Mouse (Mus musculus) stomach, embryonic 15.5 days (tissue): ENCODE measurements around the gene Pde10a. TPM values are rescaled to one million over a fixed set of nuclear protein-coding genes. Genes with fewer than 3 reads are reported as not detected.

Experiments used
- ATAC-seq: fragments of 200-750 bp; cut with Nextera tagmentation; 2 replicates; pipeline ENCODE4 v1.8.0; 2017; ENCODE audit warnings: low read depth, moderate number of reproducible peaks, moderate TSS enrichment; ENCODE audit not compliant: insufficient read depth, low FRiP score
- H3K27ac ChIP-seq: fragments of 300-500 bp; sonication (generic); 2 replicates; pipeline ENCODE4 v1.5.1; 2015; ENCODE audit warnings: mild to moderate bottlenecking, inconsistent platforms
- H3K27me3 ChIP-seq: fragments of 300-500 bp; sonication (generic); replicated peaks from 2 replicates; pipeline ENCODE4 v1.6.1; 2015; ENCODE audit warnings: inconsistent platforms
- H3K36me3 ChIP-seq: fragments of 300-500 bp; sonication (generic); 2 replicates; pipeline ENCODE4 v1.6.1; 2015; ENCODE audit warnings: inconsistent platforms
- H3K4me1 ChIP-seq: fragments of 300-500 bp; sonication (generic); 2 replicates; pipeline ENCODE4 v1.6.1; 2015; ENCODE audit warnings: inconsistent platforms
- H3K4me2 ChIP-seq: fragments of 300-500 bp; sonication (generic); 2 replicates; pipeline ENCODE4 v1.6.1; 2015; ENCODE audit warnings: mild to moderate bottlenecking, inconsistent platforms
- H3K4me3 ChIP-seq: fragments of 300-500 bp; sonication (generic); replicated peaks from 2 replicates; pipeline ENCODE4 v1.5.1; 2015; ENCODE audit warnings: inconsistent platforms
- H3K9ac ChIP-seq: fragments of 300-500 bp; sonication (generic); 2 replicates; pipeline ENCODE4 v1.6.1; 2015; ENCODE audit warnings: inconsistent platforms
- H3K9me3 ChIP-seq: fragments of 300-500 bp; sonication (generic); 2 replicates; pipeline ENCODE4 v1.6.1; 2016; ENCODE audit warnings: inconsistent platforms
- WGBS: fragments of 180-500 bp; shearing (Covaris S2); methylation state at CpG from one replicate; pipeline ENCODE4 v1.1.7; 2015; 5-methylcytosine and 5-hydroxymethylcytosine counted together
- polyA plus RNA-seq: library from polyadenylated mRNA; unstranded; fragments of >200 nt; fragmentation: Nextera tagmentation; extraction: Ambion mirVana; gene quantifications from 2 replicates; pipeline ENCODE4 v1.2.1, GENCODE M21; 2015

Pde10a gene
- 1.4 and 1.5 TPM in 2 replicates for polyA plus RNA-seq

GRCm38 (mm10) chr17:8525225-8525721 is at the start of gene Pde10a:
Pde10a (plus strand) TSS chr17:8525372.
- Histone ChIP-seq H3K4me1 (peaks cover 10% of the 10 kb centered on the region), H3K36me3 (no peaks in the 10 kb centered on the region), H3K27ac (no peak within 1 kb of the TSS), H3K4me3 (peak within 1 kb of the TSS; percentile 45), H3K4me2 (peak within 1 kb of the TSS; percentile 94), H3K27me3 (peaks cover 49% of the 10 kb centered on the region), H3K9me3 (no peaks in the 10 kb centered on the region), H3K9ac (peak within 1 kb of the TSS; percentile 5; the same call in 1 of the 2 replicates)
- 2% methylated on average over 22 of the region's 22 CpGs for WGBS
- ATAC-seq = no peak

- H3K4me2 ChIP-seq = no peak overlapping the region
- 67% methylated on average over 3 of the region's 3 CpGs for WGBS
- no peaks in the 10 kb centered on the region for H3K9me3 ChIP-seq
- no peak for ATAC-seq
- no peak overlapping the region for H3K9ac ChIP-seq
- no peaks in the 10 kb centered on the region for H3K27me3 ChIP-seq
- H3K27ac ChIP-seq = no peak overlapping the region
- no peaks in the 10 kb centered on the region for H3K36me3 ChIP-seq
- no peaks in the 10 kb centered on the region for H3K4me1 ChIP-seq
- no peak overlapping the region for H3K4me3 ChIP-seq
Observed at GRCm38 (mm10) chr17:8478554-8478953, 46.6 kb upstream of the Pde10a start.

GRCm38 (mm10) chr17:8479493-8480128 is 45.6 kb upstream of the Pde10a start:
- H3K27ac ChIP-seq = no peak overlapping the region
- no peaks in the 10 kb centered on the region for H3K9me3 ChIP-seq

GRCm38 (mm10) chr17:8481797-8482196 is 43.4 kb upstream of the Pde10a start:
- H3K4me3 ChIP-seq = no peak overlapping the region
- no peak overlapping the region for H3K9ac ChIP-seq
- H3K27ac ChIP-seq = no peak overlapping the region
- H3K4me1 ChIP-seq = no peaks in the 10 kb centered on the region
- H3K4me2 ChIP-seq = no peak overlapping the region
- no peak for ATAC-seq
- WGBS = 80% methylated on average over 10 of the region's 10 CpGs
- H3K9me3 ChIP-seq = no peaks in the 10 kb centered on the region
- H3K27me3 ChIP-seq = no peaks in the 10 kb centered on the region
- H3K36me3 ChIP-seq = no peaks in the 10 kb centered on the region

More at GRCm38 (mm10) chr17:8479493-8480128, 45.6 kb upstream of the Pde10a start:
- no peaks in the 10 kb centered on the region for H3K27me3 ChIP-seq
- no peak overlapping the region for H3K4me3 ChIP-seq
- no peak overlapping the region for H3K9ac ChIP-seq
- ATAC-seq = no peak
- H3K4me2 ChIP-seq = no peak overlapping the region
- no peaks in the 10 kb centered on the region for H3K36me3 ChIP-seq
- WGBS = 83% methylated on average over 9 of the region's 9 CpGs
- H3K4me1 ChIP-seq = no peaks in the 10 kb centered on the region

- 0 out of 2 replicates have a peak, but pooled peaks cover 2% of the 10 kb centered on the region for H3K4me1 ChIP-seq
- no peak overlapping the region for H3K27ac ChIP-seq
- H3K36me3 ChIP-seq = no peaks in the 10 kb centered on the region
- no peak overlapping the region for H3K4me3 ChIP-seq
- ATAC-seq = no peak
- 85% methylated on average over 7 of the region's 7 CpGs for WGBS
- H3K4me2 ChIP-seq = no peak overlapping the region
- H3K27me3 ChIP-seq = no peaks in the 10 kb centered on the region
- no peaks in the 10 kb centered on the region for H3K9me3 ChIP-seq
- H3K9ac ChIP-seq = no peak overlapping the region
Observed at GRCm38 (mm10) chr17:8482876-8483275, 42.3 kb upstream of the Pde10a start.

DNA sequence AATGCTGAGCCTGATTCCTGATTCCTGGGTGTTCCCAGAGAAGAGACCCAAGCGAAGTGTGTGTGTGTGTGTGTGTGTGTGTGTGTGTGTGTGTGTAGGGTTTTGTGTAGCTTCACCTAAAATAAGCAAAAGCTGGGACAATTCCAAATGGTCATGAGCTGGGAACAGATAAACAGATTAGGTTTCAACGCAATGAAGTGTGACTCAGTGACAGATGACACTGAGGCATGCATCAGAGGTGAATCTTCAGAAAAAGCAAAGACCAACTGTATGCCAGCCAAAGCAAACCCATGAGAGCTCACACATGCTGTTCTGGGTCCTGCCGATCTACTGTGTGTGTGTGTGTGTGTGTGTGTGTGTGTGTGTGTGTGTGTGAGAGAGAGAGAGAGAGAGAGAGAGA is 40.9 kb upstream of the Pde10a start:
- H3K4me1 ChIP-seq = 0 out of 2 replicates have a peak, but pooled peaks cover 2% of the 10 kb centered on the region
- no peak overlapping the region for H3K9ac ChIP-seq
- no peaks in the 10 kb centered on the region for H3K27me3 ChIP-seq
- H3K27ac ChIP-seq = no peak overlapping the region
- H3K4me2 ChIP-seq = no peak overlapping the region
- H3K9me3 ChIP-seq = no peaks in the 10 kb centered on the region
- no peak for ATAC-seq
- no peaks in the 10 kb centered on the region for H3K36me3 ChIP-seq
- no peak overlapping the region for H3K4me3 ChIP-seq
- WGBS = 49% methylated on average over 3 of the region's 3 CpGs

- H3K27me3 ChIP-seq = no peaks in the 10 kb centered on the region
- no peak overlapping the region for H3K9ac ChIP-seq
- ATAC-seq = no peak
- no peak overlapping the region for H3K4me3 ChIP-seq
- no peaks in the 10 kb centered on the region for H3K9me3 ChIP-seq
- no peaks in the 10 kb centered on the region for H3K36me3 ChIP-seq
- H3K4me1 ChIP-seq = 0 out of 2 replicates have a peak, but pooled peaks cover 2% of the 10 kb centered on the region
- no peak overlapping the region for H3K4me2 ChIP-seq
- no peak overlapping the region for H3K27ac ChIP-seq
Observed at GRCm38 (mm10) chr17:8485146-8485545, 40.0 kb upstream of the Pde10a start.

DNA sequence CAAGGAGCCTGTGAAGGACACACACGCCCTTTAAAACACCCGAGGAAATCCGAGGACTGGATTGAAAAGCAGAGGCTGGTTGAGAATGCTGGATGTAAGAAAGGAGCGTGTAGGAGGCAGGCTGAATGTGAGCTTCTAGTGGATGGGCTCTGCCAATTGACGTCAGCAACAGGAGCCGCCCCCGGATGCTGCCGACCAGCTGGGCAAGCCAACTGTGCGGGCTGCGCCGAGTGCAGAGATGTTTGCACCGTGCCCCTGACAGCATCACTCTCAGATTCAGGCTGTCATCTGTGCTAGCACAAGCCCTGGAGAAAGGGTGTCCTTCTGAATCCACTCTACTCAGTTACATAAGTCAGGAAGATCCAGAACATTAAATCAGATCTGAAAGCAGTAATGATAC is 37.3 kb upstream of the Pde10a start:
- WGBS = 50% methylated on average over 12 of the region's 12 CpGs
- Histone ChIP-seq H3K27me3 (no peaks in the 10 kb centered on the region), H3K27ac (no peak overlapping the region), H3K4me1 (0 out of 2 replicates have a peak, but pooled peaks cover 2% of the 10 kb centered on the region), H3K9ac (no peak overlapping the region), H3K4me3 (no peak overlapping the region), H3K9me3 (no peaks in the 10 kb centered on the region), H3K4me2 (peak overlapping the region; percentile 21; the same call in 1 of the 2 replicates), H3K36me3 (no peaks in the 10 kb centered on the region)
- no peak for ATAC-seq

DNA sequence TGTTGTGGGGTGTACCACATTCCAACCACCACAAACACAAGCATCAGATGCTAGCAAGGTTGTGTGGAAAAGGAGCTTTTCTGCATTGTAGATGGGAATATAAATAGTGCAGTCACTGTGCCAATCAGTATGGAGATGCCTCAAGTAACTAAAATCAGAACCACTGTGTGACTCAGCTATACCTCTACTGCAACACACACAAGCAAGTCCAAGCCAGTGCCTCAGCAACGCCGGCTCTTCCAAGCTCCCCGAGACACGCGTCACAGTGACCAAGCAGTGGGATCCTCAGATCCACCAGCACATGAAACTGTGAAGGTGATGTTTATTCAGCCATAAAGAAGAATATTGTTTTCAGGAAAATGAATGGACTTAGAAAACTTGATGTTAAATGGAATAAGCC is 34.2 kb upstream of the Pde10a start:
- H3K4me1 ChIP-seq = 0 out of 2 replicates have a peak, but pooled peaks cover 2% of the 10 kb centered on the region
- no peaks in the 10 kb centered on the region for H3K27me3 ChIP-seq
- WGBS = 91% methylated on average over 5 of the region's 5 CpGs
- no peak overlapping the region for H3K4me3 ChIP-seq
- ATAC-seq = no peak
- no peaks in the 10 kb centered on the region for H3K9me3 ChIP-seq
- no peak overlapping the region for H3K27ac ChIP-seq
- no peak overlapping the region for H3K4me2 ChIP-seq
- no peak overlapping the region for H3K9ac ChIP-seq
- no peaks in the 10 kb centered on the region for H3K36me3 ChIP-seq

- Histone ChIP-seq H3K9me3 (no peaks in the 10 kb centered on the region), H3K4me1 (no peaks in the 10 kb centered on the region), H3K27me3 (no peaks in the 10 kb centered on the region), H3K27ac (no peak overlapping the region), H3K36me3 (no peaks in the 10 kb centered on the region), H3K4me3 (no peak overlapping the region), H3K9ac (no peak overlapping the region), H3K4me2 (no peak overlapping the region)
- WGBS = 69% methylated on average over 4 of the region's 4 CpGs
- ATAC-seq = no peak
Observed at GRCm38 (mm10) chr17:8493461-8493860, 31.7 kb upstream of the Pde10a start.

- Histone ChIP-seq H3K27me3 (no peaks in the 10 kb centered on the region), H3K9ac (no peak overlapping the region), H3K27ac (no peak overlapping the region), H3K4me2 (no peak overlapping the region), H3K9me3 (no peaks in the 10 kb centered on the region), H3K4me1 (no peaks in the 10 kb centered on the region), H3K4me3 (no peak overlapping the region), H3K36me3 (no peaks in the 10 kb centered on the region)
- ATAC-seq = no peak
- WGBS = 79% methylated on average over 1 of the region's 1 CpGs
Observed at GRCm38 (mm10) chr17:8498151-8498550, 27.0 kb upstream of the Pde10a start.

DNA sequence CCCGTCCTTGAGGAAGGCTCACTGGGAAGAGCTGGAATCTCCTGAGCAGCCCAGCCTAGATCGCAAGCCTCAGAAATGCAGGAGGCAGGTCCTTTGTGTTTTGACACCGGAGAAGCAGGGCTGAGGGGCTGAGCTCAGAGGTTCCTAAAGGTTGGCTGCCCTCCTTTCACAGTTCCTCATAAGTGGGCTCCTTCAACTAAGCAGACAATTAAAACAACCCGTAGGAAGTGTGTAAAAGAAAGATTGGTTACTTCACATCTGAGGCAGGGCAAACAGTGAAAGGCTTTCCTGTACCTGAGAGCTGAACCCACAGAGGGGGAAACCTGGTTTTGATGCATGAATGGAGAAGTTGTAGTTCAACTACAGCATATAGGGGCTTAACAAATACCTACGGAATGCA is 26.5 kb upstream of the Pde10a start:
- 48% methylated on average over 5 of the region's 5 CpGs for WGBS
- ATAC-seq = no peak
- Histone ChIP-seq H3K27ac (no peak overlapping the region), H3K9me3 (no peaks in the 10 kb centered on the region), H3K36me3 (no peaks in the 10 kb centered on the region), H3K27me3 (no peaks in the 10 kb centered on the region), H3K4me2 (no peak overlapping the region), H3K4me1 (no peaks in the 10 kb centered on the region), H3K9ac (no peak overlapping the region), H3K4me3 (no peak overlapping the region)
